Mouse (Mus musculus) kidney, adult 10 weeks (tissue): ENCODE results near the gene Smr3a. TPM values are rescaled to one million over a fixed set of nuclear protein-coding genes. Genes with fewer than 3 reads are reported as not detected.

Source experiments
- polyA plus RNA-seq: library from polyadenylated mRNA; stranded (reverse); fragments of 350-450 nt; fragmentation: Illumina TruSeq; extraction: RNeasy Lipid Tissue Mini Kit (QIAGEN cat#74804); gene quantifications from one replicate; pipeline ENCODE4 v1.2.3, GENCODE M21; 2014; ENCODE audit warnings: low read depth, low replicate concordance

Smr3a gene
- not detected for polyA plus RNA-seq

GRCm38 (mm10) chr5:88002249-88002648 is at the start of gene Smr3a:
Gene Smr3a, plus strand, starts transcription at chr5:88002549.

GRCm38 (mm10) chr5:87969201-87969600 is 33.1 kb upstream of the Smr3a start, which contains the start of the genes 2310003L06Rik and Gm28434:
Gene 2310003L06Rik, plus strand, starts transcription at chr5:87969459.
Gene Gm28434, plus strand, starts transcription at chr5:87969517.

GRCm38 (mm10) chr5:87979139-87979538 is 23.2 kb upstream of the Smr3a start, which contains the start of gene Cabs1:
Gene Cabs1, plus strand, starts transcription at chr5:87979439.

Other genes with a start within 250 kb of the Smr3a start
- not detected for gene Csn1s2a, start 228.0 kb upstream of the Smr3a start, polyA plus RNA-seq
- not detected for gene Csn1s2b, start 194.5 kb upstream of the Smr3a start, polyA plus RNA-seq
- gene Prr27, start 176.9 kb upstream of the Smr3a start, polyA plus RNA-seq: not detected
- gene Odam, start 117.5 kb upstream of the Smr3a start, polyA plus RNA-seq: not detected
- not detected for gene Csn3, start 77.0 kb upstream of the Smr3a start, polyA plus RNA-seq
- gene 2310003L06Rik, start 33.1 kb upstream of the Smr3a start, polyA plus RNA-seq: not detected
- gene Gm28434, start 33.0 kb upstream of the Smr3a start, polyA plus RNA-seq: not detected
- gene Cabs1, start 23.1 kb upstream of the Smr3a start, polyA plus RNA-seq: 0.28 TPM
- not detected for gene Smr2, start 84.0 kb downstream of the Smr3a start, polyA plus RNA-seq
- not detected for gene Gm11116, start 109.0 kb downstream of the Smr3a start, polyA plus RNA-seq
- gene Gm11115, start 151.6 kb downstream of the Smr3a start, polyA plus RNA-seq: not detected